Mouse (Mus musculus): ENCODE data around the gene Aspg. TPM values are rescaled to one million over a fixed set of nuclear protein-coding genes. Genes with fewer than 3 reads are reported as not detected.
A peak's percentile ranks its signal among the peaks of the same experiment; 100 is the strongest.

Aspg gene
- polyA plus RNA-seq, 1 experiment from 2014 or later = 0.29 TPM

- no peak for ATAC-seq (ENCODE audit: low FRiP score)
- DNase-seq (ENCODE audit: low spot score) = no peak
- H3K36me3 ChIP-seq (replicated peaks; ENCODE audit: control insufficient read depth, insufficient read depth) = no peaks in the 10 kb centered on the region
- no peak overlapping the region for H3K4me3 ChIP-seq (replicated peaks; ENCODE audit: low read length)
- H3K27me3 ChIP-seq (ENCODE audit: control insufficient read depth, insufficient read depth, low read length) = peaks cover 19% of the 10 kb centered on the region; the same call in 1 of the 2 replicates
- no peak overlapping the region for H3K9ac ChIP-seq
- H3K27ac ChIP-seq = no peak overlapping the region
- 83% methylated on average over 12 of the region's 12 CpGs for WGBS
- H3K4me2 ChIP-seq (replicated peaks) = no peak overlapping the region
- H3K9me3 ChIP-seq (ENCODE audit: control insufficient read depth, low read length) = no peaks in the 10 kb centered on the region
- H3K4me1 ChIP-seq (replicated peaks; ENCODE audit: control insufficient read depth, insufficient read depth, low read length) = peaks cover 22% of the 10 kb centered on the region
These were observed 47.1 kb downstream of the Aspg start for GRCm38 (mm10) chr12:112153597-112153996.

GRCm38 (mm10) chr12:112154476-112154875, 48.0 kb downstream of the Aspg start:
- Histone ChIP-seq H3K4me1 (replicated peaks; ENCODE audit: control insufficient read depth, insufficient read depth, low read length) (peaks cover 22% of the 10 kb centered on the region), H3K9me3 (ENCODE audit: control insufficient read depth, low read length) (no peaks in the 10 kb centered on the region), H3K36me3 (replicated peaks; ENCODE audit: control insufficient read depth, insufficient read depth) (no peaks in the 10 kb centered on the region), H3K4me3 (replicated peaks; ENCODE audit: low read length) (no peak overlapping the region), H3K9ac (no peak overlapping the region), H3K27me3 (ENCODE audit: control insufficient read depth, insufficient read depth, low read length) (peaks cover 25% of the 10 kb centered on the region; the same call in 1 of the 2 replicates), H3K4me2 (replicated peaks) (no peak overlapping the region), H3K27ac (peak overlapping the region; percentile 29; the same call in 1 of the 2 replicates)
- ATAC-seq (ENCODE audit: low FRiP score) (no peak), DNase-seq (ENCODE audit: low spot score) (no peak)
- 53% methylated on average over 4 of the region's 5 CpGs for WGBS

- H3K27ac ChIP-seq = peak overlapping the region; percentile 29
- H3K9ac ChIP-seq = 0 out of 2 replicates have a peak overlapping the region, but pooled peaks have one; percentile 12
- H3K4me2 ChIP-seq (replicated peaks) = peak overlapping the region; percentile 15; the same call in 1 of the 2 replicates
- no peaks in the 10 kb centered on the region for H3K9me3 ChIP-seq (ENCODE audit: control insufficient read depth, low read length)
- DNase-seq (ENCODE audit: low spot score) (no peak), ATAC-seq (ENCODE audit: low FRiP score) (no peak)
- peaks cover 19% of the 10 kb centered on the region; the same call in 1 of the 2 replicates for H3K27me3 ChIP-seq (ENCODE audit: control insufficient read depth, insufficient read depth, low read length)
- H3K36me3 ChIP-seq (replicated peaks; ENCODE audit: control insufficient read depth, insufficient read depth) = no peaks in the 10 kb centered on the region
- H3K4me1 ChIP-seq (replicated peaks; ENCODE audit: control insufficient read depth, insufficient read depth, low read length) = peaks cover 15% of the 10 kb centered on the region
- no peak overlapping the region for H3K4me3 ChIP-seq (replicated peaks; ENCODE audit: low read length)
- 26% methylated on average over 16 of the region's 16 CpGs for WGBS
These were observed 49.0 kb downstream of the Aspg start for GRCm38 (mm10) chr12:112155218-112156051.

GRCm38 (mm10) chr12:112156804-112157203, 50.3 kb downstream of the Aspg start:
- 32% methylated on average over 6 of the region's 6 CpGs for WGBS

GRCm38 (mm10) chr12:112158246-112158645, 51.8 kb downstream of the Aspg start:
- ATAC-seq (ENCODE audit: low FRiP score) (no peak), DNase-seq (ENCODE audit: low spot score) (no peak)
- Histone ChIP-seq H3K4me2 (replicated peaks) (no peak overlapping the region), H3K27ac (no peak overlapping the region), H3K27me3 (ENCODE audit: control insufficient read depth, insufficient read depth, low read length) (peaks cover 13% of the 10 kb centered on the region; the same call in 1 of the 2 replicates), H3K4me3 (replicated peaks; ENCODE audit: low read length) (no peak overlapping the region), H3K9ac (no peak overlapping the region), H3K9me3 (ENCODE audit: control insufficient read depth, low read length) (no peaks in the 10 kb centered on the region), H3K36me3 (replicated peaks; ENCODE audit: control insufficient read depth, insufficient read depth) (no peaks in the 10 kb centered on the region), H3K4me1 (replicated peaks; ENCODE audit: control insufficient read depth, insufficient read depth, low read length) (peaks cover 24% of the 10 kb centered on the region)
- WGBS = 63% methylated on average over 8 of the region's 8 CpGs

More at GRCm38 (mm10) chr12:112156804-112157203, 50.3 kb downstream of the Aspg start:
- Histone ChIP-seq H3K4me3 (replicated peaks; ENCODE audit: low read length) (no peak overlapping the region), H3K4me2 (replicated peaks) (no peak overlapping the region), H3K4me1 (replicated peaks; ENCODE audit: control insufficient read depth, insufficient read depth, low read length) (peaks cover 14% of the 10 kb centered on the region), H3K27ac (no peak overlapping the region), H3K27me3 (ENCODE audit: control insufficient read depth, insufficient read depth, low read length) (peaks cover 19% of the 10 kb centered on the region; the same call in 1 of the 2 replicates), H3K9me3 (ENCODE audit: control insufficient read depth, low read length) (no peaks in the 10 kb centered on the region), H3K36me3 (replicated peaks; ENCODE audit: control insufficient read depth, insufficient read depth) (no peaks in the 10 kb centered on the region), H3K9ac (no peak overlapping the region)
- ATAC-seq (ENCODE audit: low FRiP score) (no peak), DNase-seq (ENCODE audit: low spot score) (no peak)

- no peak for ATAC-seq (ENCODE audit: low FRiP score)
- no peak overlapping the region for H3K27ac ChIP-seq
- no peak overlapping the region for H3K9ac ChIP-seq
- no peak overlapping the region for H3K4me3 ChIP-seq (replicated peaks; ENCODE audit: low read length)
- H3K9me3 ChIP-seq (ENCODE audit: control insufficient read depth, low read length) = no peaks in the 10 kb centered on the region
- DNase-seq (ENCODE audit: low spot score) = no peak
- peaks cover 13% of the 10 kb centered on the region; the same call in 1 of the 2 replicates for H3K27me3 ChIP-seq (ENCODE audit: control insufficient read depth, insufficient read depth, low read length)
- H3K36me3 ChIP-seq (replicated peaks; ENCODE audit: control insufficient read depth, insufficient read depth) = no peaks in the 10 kb centered on the region
- peaks cover 30% of the 10 kb centered on the region for H3K4me1 ChIP-seq (replicated peaks; ENCODE audit: control insufficient read depth, insufficient read depth, low read length)
- no peak overlapping the region for H3K4me2 ChIP-seq (replicated peaks)
These were observed 52.3 kb downstream of the Aspg start for GRCm38 (mm10) chr12:112158784-112159183.

- WGBS = 15% methylated on average over 16 of the region's 16 CpGs
- DNase-seq (ENCODE audit: low spot score) (no peak), ATAC-seq (ENCODE audit: low FRiP score) (peak; percentile 44; the same call in 1 of the 2 replicates)
- Histone ChIP-seq H3K4me2 (replicated peaks) (no peak overlapping the region), H3K36me3 (replicated peaks; ENCODE audit: control insufficient read depth, insufficient read depth) (no peaks in the 10 kb centered on the region), H3K27me3 (ENCODE audit: control insufficient read depth, insufficient read depth, low read length) (no peaks in the 10 kb centered on the region), H3K4me1 (replicated peaks; ENCODE audit: control insufficient read depth, insufficient read depth, low read length) (peaks cover 29% of the 10 kb centered on the region), H3K9me3 (ENCODE audit: control insufficient read depth, low read length) (no peaks in the 10 kb centered on the region), H3K4me3 (replicated peaks; ENCODE audit: low read length) (no peak overlapping the region), H3K27ac (no peak overlapping the region; the same call in 1 of the 2 replicates), H3K9ac (peak overlapping the region; percentile 34; the same call in 1 of the 2 replicates)
These were observed 57.7 kb downstream of the Aspg start for GRCm38 (mm10) chr12:112163981-112164839.

GRCm38 (mm10) chr12:112164840-112165219, 58.4 kb downstream of the Aspg start:
- no peak overlapping the region for H3K9ac ChIP-seq
- H3K36me3 ChIP-seq (replicated peaks; ENCODE audit: control insufficient read depth, insufficient read depth) = no peaks in the 10 kb centered on the region
- no peak for ATAC-seq (ENCODE audit: low FRiP score)
- H3K4me2 ChIP-seq (replicated peaks) = no peak overlapping the region
- no peak overlapping the region for H3K4me3 ChIP-seq (replicated peaks; ENCODE audit: low read length)
- H3K9me3 ChIP-seq (ENCODE audit: control insufficient read depth, low read length) = no peaks in the 10 kb centered on the region
- no peak for DNase-seq (ENCODE audit: low spot score)
- H3K4me1 ChIP-seq (replicated peaks; ENCODE audit: control insufficient read depth, insufficient read depth, low read length) = peaks cover 34% of the 10 kb centered on the region
- no peak overlapping the region for H3K27ac ChIP-seq
- no peaks in the 10 kb centered on the region for H3K27me3 ChIP-seq (ENCODE audit: control insufficient read depth, insufficient read depth, low read length)
- 64% methylated on average over 6 of the region's 6 CpGs for WGBS

GRCm38 (mm10) chr12:112169240-112169639, 62.8 kb downstream of the Aspg start:
- WGBS = 61% methylated on average over 5 of the region's 5 CpGs
- Histone ChIP-seq H3K36me3 (replicated peaks; ENCODE audit: control insufficient read depth, insufficient read depth) (peaks cover 14% of the 10 kb centered on the region), H3K4me3 (replicated peaks; ENCODE audit: low read length) (no peak overlapping the region), H3K27me3 (ENCODE audit: control insufficient read depth, insufficient read depth, low read length) (no peaks in the 10 kb centered on the region), H3K4me2 (replicated peaks) (no peak overlapping the region), H3K9ac (no peak overlapping the region), H3K9me3 (ENCODE audit: control insufficient read depth, low read length) (no peaks in the 10 kb centered on the region), H3K4me1 (replicated peaks; ENCODE audit: control insufficient read depth, insufficient read depth, low read length) (peaks cover 28% of the 10 kb centered on the region), H3K27ac (no peak overlapping the region)
- DNase-seq (ENCODE audit: low spot score) = no peak
- no peak for ATAC-seq (ENCODE audit: low FRiP score)

All from hindbrain, embryonic 14.5 days (tissue).